Mouse (Mus musculus) testis, adult 2 months (tissue): Measurements from ENCODE around the gene Clec1b.

Source experiments
- CTCF ChIP-seq: fragments of 200-500 bp; IDR thresholded peaks from 2 replicates; pipeline ENCODE4 v1.5.1; 2012; ENCODE audit warnings: low read depth, mild to moderate bottlenecking, inconsistent platforms, low read length, moderate library complexity; ENCODE audit not compliant: control insufficient read depth, insufficient read depth, insufficient replicate concordance
- POLR2A ChIP-seq: fragments of 200-500 bp; IDR thresholded peaks from 2 replicates; pipeline ENCODE4 v1.6.1; 2012; ENCODE audit warnings: low read depth, mild to moderate bottlenecking, inconsistent platforms, low read length, moderate library complexity; ENCODE audit not compliant: control insufficient read depth

GRCm38 (mm10) chr6:129381736-129382135, 15.4 kb upstream of the Clec1b start:
- TF ChIP-seq CTCF (no peak), POLR2A (no peak)
